Mouse (Mus musculus): ENCODE data around the gene Tigar.

- no peak for TF ChIP-seq GATA1 (IDR thresholded peaks at IDR 0.05; ENCODE audit: borderline replicate concordance, low read length)
- no peak for TF ChIP-seq FLI1 (IDR thresholded peaks at IDR 0.05; ENCODE audit: low read length)
Observed at GRCm38 (mm10) chr6:127109402-127109930, at the start of gene Tigar.
